Mouse (Mus musculus) lung, postnatal 0 days (tissue): ENCODE measurements at regions not wholly inside any gene's neighbourhood (a gene's known extent, or its start where the extent isn't known, plus 50 kb on each side); places are given as distances from the start of the nearest gene placed in this dataset.

ENCODE experiments used
- CTCF ChIP-seq: IDR thresholded peaks from 2 replicates; pipeline ENCODE4 v1.5.1; 2016; ENCODE audit warnings: antibody characterized with exemption, mild to moderate bottlenecking
- EP300 ChIP-seq: IDR thresholded peaks from 2 replicates; pipeline ENCODE4 v1.6.1; 2016; ENCODE audit warnings: antibody characterized with exemption, mild to moderate bottlenecking, control low read depth

DNA sequence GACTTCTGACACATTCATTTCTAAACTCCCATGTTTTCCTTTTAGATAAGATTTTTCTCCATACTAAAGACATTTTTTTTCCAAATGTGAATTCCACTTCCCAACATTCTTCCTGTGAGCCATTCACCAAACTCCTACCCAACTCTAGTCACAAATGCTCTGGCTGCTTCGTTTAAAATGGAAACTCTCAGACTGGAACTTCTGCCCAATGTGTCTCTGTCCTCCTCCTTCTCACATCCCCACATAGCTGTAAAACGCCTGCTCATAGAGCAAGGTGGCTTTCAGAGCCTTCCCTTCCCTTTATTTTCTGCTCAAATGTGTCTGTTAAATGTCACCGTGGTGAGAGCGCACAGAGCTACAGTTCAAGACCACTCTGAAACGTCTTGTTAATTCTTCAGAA is 50.1 kb upstream of the Mgmt start:
- TF ChIP-seq EP300 (no peak), CTCF (no peak)
